Mouse (Mus musculus): ENCODE measurements around the gene Zdhhc9.

Zdhhc9 gene

DNA sequence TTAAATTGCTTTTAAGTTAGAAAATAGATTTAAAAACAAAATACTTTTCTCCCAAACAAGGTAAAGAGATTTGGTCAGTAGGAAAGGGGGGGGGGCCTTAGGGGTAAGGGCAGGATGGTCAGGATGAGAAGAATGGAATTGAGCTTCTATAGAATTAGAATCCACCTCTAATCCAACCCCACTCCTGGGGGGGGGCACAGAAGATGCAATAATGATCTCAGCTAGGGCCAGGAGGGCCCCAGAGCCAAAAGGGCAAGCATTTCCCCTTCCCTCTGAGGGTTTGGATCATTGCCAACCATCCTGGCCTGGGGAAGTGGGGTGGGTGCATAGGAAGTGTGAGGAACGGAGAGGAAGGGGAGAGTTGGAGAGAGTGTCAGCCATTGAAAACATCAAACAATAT is 38.3 kb downstream of the Zdhhc9 start:
- DNase-seq = no peak

DNA sequence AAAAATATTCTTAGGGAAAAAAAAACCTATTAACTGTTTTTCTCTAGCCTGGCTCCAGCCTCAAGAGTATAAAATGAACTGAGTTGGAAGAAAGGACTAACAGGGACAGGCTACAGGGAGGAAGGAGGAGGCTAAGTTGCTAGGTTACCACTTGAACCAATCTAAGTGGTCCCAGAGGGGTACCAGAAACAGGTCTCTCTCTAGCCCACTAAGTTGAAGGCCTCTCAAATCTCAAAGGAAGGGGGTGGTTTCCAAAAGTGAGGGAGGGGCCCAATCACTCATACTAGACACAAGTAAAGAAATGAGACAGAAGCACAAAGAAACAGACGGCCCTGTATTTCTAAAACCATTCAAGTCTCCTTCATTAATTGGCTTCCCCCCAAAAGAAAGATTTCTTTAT is 38.8 kb downstream of the Zdhhc9 start:
- no peak for DNase-seq

DNA sequence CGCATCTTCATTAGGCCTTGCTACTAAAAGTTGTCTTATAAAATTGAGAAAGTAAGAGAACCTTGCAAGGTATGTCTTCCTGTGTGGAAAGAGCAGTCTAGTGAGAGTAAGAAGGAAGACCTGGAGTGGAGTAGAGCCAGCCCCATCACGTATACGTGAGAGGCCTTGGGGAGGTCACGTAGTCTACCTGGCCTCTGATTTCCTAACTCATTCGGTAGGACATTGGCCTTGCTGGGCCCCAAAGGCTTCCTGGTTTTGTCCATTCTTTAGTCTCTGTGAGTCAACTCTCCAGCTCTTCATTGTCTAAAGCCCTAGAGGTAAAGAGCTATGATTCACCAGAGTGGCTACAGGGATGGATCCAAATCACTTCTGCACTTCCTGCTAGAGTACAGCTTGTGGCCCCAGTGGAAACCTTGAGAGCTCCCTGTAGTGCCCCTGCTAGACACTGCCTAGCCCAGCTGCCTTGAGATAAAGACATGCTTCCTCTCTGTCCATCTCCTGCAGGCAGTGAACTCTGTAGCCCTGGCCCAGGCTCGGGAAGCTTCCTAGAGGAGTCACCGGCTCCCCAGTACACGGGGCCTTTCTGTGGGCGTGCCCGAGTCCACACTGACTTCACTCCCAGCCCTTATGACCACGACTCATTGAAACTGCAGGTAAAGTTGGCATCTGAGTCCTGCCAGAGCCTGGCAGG is 50.3 kb downstream of the Zdhhc9 start:
- no peak for DNase-seq

DNA sequence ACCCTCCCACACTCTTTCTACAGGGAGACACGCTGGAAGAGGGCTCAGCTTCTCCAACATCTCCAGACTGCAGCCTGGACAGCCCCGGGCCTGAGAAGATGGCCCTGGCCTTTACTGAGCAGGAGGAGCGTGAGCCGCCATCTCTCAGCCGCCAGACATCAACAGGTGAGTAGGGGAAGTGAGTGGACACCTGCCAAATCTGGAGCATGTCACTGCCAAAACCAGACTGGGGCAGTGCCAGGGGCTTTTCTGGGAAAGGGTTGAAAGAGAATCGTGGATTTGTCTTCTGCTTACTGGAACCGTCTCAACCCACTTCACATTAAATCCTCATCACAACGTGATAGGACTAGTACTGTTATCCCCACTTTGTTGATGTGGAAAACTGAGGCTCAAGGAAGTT is 51.3 kb downstream of the Zdhhc9 start:
- DNase-seq = no peak

DNA sequence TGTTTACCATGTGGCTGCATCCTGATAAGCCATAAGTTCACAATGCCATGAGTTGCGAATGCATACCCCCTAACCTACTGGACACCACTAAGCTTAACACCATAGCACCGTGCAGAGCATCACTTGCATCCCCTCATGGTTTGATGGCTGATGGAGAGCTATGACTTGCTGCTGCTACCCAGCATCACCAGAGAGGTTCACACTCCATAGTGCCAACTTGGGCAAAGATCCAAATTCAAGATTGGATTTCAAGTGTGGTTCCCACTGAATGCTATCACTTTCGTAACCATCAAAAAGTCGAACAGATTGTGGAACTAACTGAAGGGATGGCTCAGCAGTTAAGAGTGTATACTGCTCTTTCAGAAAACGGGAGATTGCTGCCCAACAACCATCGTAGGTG is 53.2 kb downstream of the Zdhhc9 start:
- no peak for DNase-seq

DNA sequence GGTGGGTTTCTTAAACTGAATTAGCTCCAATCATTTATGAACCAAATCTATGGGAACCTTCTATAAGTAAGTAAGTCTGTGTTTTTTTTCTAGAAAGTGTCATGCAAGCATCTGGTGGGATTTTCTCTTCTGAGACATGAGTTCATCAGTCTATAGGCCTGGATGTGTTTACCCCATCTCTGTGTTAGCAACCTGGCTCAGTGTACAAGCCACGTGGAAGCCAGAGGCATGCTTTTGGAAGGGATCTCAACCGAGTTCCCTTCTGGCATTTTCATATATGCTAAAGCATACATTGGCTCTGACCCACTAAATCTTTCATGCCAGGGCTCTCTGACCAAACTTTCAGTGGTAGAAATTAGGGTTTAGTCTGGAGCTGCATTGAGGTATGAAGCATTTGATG is 54.7 kb downstream of the Zdhhc9 start:
- no peak for DNase-seq

DNA sequence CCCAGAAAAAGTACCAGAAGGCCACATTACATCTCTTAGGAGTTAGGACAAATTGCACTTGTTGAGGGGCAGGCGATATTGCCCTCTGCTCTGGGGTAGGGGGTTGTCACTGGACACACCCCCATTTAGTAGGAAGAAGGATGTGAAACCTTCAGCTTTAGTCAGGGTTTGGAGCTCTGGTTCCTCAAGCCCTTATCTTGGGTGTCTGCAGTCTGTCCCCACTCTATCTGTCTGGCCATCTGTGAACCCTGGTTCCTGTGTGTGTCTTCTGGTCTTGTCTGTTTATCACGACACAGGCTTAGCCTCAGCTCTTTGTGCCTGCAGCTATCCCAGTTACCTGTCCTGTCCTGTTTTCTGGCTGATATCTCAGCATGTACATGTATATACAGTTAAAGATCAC is 55.3 kb downstream of the Zdhhc9 start:
- no peak for DNase-seq

DNA sequence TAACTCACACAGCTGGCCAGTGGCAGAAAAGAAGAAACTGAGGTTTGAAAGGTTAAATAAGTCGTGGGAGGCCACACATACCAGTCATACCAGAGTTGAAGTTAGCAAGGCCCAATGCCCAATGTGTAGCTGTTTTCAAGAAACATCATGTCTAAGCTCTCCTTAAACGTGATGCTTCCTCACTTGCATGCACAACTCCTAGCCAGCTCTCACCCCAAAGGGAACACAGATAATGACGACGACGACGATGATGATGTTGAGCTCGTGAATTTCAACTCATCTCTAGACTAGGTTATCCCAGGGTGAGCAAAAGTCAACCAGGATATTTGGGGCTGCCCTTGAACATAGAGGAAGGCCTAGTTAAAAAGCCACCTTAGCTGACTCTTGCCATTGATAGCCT is 56.6 kb downstream of the Zdhhc9 start:
- DNase-seq = no peak

DNA sequence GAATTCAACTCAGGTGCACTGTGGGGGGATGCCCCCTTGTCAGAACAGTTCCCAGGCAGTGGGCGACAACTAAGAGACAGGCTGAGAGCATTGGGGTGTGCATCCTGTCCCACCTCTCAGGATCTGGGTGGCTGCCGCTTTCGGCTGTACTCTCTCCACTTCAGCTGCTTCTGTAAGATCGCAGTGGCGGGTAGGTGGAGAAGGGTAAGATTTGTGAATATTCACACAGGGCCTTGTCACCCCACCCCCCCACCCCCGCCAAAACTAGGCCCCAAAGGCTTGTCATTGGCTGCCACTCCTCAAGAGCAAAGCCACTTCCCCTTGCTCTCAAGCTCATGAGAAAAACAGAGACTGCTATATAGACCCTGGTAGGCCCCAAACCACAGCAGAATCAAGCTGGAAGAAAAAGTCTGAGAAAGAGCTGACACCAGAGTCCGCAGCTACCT is 60.9 kb downstream of the Zdhhc9 start:
- no peak for DNase-seq

DNA sequence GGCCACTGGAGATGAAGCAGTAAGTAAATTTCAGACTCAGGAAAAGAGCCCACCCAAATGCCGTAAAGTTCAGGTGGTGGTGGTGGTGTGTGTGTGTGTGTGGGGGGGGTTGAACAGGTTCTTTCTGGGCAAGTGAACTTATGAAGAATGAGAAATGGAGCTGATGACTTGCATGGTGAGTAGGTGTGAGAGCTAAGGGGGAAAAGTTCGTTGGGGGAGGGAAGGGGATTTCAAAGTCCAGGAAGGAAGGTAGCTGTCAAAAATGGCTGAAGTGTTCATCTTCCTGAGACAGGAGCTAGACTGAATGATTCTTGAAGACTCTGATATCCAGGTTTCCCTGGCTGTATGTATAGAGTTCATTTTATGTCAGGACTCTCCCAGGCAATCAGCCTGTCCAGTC is 61.5 kb downstream of the Zdhhc9 start:
- no peak for DNase-seq

DNA sequence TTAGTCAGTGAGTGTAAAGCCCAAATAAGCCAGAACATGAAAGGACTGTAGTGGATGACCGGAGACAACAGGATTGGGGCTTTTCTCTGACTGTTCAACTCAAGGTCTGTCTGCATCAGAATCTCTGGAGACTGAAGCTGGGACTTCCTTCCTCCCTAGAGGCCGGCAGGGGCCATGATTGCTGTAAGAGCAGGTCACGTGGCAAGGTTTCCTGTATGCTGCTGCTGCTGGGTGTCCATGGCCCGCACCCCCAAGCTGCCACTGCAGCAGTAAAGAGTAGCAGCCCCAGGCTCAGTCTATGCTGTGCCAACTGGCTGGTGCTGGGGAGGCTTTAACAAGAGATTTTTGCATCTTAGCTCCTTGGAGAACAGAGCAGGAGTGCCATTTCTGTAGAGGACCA is 62.4 kb downstream of the Zdhhc9 start, which contains the start of gene Sash3:
Gene Sash3 (plus strand): TSS at position 175 of the 400 bp plus-strand sequence.
- no peak for DNase-seq

DNA sequence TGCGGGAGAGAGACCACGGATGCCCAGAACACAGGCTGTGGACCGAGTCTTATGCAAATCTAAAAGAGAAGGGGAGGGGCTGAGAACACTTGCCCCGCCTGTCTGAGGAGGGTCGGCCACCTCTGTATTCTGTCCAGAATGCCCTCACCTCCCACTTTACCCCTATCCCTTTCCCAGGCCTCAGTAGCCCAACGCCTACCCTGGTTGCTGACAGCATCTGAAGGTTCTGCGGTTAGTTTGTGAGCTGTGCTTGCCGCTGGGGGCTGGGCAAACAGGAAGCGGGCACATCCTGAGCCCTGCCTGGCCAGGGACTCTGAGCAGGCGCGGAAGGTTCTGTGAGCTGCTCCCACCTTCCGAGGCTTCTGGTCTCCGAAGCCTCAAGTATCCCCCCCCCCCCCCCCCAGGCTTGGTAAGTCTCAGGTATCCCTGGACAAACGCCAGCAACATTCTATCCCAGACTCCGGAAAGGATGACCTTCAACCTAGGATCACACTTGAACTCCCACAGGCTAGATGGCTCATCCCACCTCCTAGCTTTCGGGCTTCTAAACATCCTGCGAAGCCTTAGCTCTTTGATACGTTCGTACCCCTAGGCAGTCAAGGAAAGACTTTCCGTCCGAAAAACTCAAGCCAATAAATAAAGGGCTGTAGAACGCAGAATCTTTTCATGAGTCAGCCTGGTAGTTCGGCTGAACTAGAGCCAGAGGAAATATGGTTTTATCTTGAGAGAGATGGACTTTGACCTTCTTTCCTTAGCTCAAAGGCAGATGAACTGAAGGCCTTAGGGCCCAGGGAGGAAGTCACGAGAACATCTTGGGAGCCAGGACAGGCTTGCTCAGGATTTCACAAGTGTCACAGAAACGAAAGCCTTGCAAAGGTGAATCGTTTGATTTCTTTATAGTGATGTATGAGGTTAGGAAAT is 65.0 kb downstream of the Zdhhc9 start:
- DNase-seq = no peak

DNA sequence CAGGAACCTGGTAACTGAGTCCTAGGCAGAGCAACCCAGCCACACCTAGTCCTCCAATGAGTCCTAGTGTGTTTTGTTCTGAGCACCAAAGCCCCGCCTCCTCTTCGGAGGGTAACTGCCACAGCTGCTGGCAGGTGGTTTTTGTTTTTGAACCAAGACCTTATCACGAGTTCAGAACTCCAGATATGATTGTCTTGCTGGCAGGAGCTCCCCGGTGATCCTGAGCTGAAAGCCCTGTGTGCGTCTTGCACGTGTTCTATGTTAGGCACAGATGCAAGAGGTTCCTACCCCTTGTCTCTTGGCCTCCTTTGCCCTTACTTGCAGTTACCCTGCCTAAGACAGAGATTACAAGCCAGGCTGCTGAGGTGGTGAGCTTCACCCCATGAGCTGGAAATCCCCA is 67.2 kb downstream of the Zdhhc9 start:
- no peak for DNase-seq

DNA sequence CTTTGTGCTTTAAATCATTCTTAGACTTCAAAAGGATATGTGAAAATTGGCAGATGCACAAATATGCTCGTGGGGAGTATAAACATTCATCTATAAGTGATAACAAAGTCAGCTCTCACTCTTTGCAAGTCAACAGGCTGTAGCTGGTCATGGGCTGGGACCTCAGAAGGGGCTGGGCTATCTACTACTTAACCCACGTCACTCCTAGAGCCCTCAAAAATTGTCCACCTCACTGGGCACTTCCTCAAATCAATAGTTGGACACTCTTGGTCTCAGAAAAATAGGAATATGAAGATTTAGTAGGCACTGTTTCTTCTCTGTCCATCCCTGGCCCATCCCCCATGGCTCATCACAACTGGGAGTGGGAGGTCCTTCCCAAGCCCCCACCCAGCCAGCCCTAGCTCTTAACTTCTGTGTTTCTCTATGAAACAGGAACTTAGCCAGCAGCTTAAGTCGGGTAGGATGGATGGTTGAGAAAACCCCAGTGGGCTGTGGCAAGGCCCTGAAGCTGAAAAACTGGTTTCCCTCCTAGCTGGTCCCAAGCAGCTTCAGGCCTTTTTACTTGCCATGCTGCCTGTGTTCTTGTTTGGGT is 68.3 kb downstream of the Zdhhc9 start:
- DNase-seq = no peak

DNA sequence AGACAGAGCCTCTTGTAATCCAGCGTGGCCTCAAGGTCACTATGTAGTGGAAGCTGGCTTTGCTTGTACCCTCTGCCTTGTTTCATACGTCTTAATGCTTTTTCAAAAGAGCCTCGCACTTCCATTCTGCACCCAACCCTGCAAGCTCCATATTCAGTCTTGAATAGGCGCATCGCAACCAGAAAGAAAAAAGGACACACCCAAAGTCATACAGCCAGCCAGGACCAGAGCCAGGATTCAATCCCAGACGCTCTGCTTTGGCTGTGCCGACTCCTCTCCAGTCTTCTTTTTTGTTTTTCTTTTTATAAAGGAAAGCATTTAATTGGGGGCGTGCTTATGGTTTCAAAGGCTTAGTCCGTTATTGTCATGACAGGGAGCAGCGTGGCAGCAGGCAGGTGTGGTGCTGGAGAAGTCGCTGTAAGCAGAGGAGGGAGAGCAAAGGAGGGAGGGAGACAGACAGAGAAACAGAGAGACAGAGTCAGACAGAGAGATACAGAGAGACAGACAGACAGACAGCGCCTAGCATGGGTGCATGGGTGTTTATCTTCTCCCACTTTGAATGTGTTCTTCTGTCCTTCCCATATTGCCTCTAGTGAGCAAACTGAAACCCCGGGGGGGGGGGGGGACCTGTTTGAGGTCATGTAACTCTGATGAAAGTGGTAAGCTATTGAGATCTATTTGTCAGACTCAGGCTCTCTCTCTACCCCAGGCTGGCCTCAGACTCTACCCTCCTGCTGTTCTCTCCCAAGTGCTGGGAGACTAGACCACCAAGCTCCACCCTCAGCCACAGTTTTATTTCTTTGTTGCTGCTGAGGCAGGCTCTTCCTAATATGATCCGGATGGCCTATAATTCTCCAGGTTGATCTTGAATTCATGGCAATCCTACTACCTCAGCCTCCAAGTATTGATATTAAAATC is 69.1 kb downstream of the Zdhhc9 start:
- DNase-seq = no peak

DNA sequence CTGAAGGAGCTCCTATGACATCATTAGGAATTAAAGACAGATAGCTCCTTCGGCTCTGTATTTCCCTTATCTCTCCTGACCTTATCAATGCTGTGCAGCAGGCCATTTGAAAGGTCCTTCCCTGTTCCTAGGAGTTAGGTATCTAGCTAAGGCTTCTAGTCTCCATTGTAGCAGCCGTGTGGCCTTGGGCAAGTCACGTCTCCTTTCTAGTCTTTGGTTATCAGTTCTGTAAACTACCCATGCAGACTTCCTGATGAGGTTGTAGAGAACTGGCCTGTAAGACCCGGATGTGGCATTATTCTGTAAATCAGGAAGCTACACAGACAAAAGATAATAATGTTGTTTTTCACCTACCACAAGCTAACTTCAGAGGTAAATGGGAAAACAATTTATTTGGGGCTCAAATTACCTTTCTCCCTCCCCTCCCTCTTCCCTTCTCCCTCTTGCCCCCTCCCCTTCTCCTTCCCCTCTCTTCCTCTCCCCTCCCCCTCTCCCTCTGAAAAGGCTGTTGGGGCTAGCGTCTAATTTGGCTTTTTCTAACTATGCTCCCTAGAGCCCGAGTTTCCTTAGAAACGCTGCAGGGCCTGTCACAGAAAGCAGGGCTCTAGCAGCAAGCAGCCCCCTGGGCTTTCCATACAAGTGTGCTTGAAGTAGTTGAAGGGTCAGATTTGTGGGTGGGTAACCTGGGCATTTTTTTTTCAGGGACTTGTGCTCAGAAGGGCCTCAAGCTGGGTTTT is 70.0 kb downstream of the Zdhhc9 start:
- DNase-seq = no peak

DNA sequence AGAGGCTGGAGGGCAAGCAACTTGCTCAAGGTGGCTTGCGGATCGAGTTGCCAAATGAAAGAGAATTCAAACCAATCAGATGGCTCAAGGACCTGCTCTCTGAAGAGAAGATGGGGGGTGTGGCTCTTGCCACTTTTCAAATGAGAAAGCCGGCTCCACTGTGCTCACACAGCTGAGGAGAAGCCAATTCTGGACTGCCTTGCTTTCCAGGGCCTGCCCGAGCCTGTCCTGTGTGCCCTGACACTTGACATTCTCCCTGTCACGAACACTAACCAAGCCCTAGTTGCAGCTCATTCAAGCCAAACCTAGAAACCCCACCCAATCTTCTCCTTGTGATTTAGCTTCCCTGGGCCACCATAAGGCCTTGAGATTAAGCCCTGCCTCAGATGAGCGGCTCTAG is 70.7 kb downstream of the Zdhhc9 start:
- no peak for DNase-seq

DNA sequence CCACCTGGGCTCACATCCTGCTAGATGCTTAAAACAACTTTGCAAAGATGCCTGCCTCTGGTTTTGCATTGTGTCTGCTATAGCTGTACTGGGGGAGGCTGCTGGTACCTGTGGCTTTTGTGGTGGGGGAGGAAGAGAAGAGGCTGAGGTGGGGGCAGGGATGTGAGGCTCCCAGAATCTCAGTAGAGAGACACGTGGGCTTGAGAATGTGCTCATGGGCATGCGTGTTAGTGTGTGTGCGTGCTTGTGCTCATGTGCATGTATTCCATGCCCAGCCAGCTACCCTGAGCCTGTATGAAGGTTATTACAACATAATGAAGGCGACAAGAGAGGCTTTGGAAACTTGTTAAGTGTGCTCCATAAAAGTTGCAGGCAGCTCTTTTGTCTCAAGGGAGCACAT is 71.7 kb downstream of the Zdhhc9 start:
- DNase-seq = no peak

DNA sequence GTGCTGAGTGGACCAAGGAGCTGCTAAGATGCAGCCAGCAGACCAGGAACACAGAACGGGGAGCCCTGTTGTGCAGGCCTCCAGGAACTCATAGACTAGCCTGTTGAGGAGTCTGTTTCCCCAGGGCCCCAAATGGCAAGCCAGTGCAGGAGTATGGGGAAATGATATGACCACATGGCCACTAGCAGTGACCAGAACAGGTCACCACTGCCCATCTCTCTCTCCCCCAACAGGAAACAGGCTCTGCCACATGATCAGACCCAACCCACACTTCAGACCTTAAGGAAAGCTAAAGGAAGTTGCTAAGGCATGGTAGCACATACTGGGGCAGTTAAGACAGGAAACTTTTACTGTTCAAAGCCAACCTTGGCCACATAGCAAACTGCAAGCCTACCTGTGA is 79.5 kb downstream of the Zdhhc9 start:
- DNase-seq = no peak

DNA sequence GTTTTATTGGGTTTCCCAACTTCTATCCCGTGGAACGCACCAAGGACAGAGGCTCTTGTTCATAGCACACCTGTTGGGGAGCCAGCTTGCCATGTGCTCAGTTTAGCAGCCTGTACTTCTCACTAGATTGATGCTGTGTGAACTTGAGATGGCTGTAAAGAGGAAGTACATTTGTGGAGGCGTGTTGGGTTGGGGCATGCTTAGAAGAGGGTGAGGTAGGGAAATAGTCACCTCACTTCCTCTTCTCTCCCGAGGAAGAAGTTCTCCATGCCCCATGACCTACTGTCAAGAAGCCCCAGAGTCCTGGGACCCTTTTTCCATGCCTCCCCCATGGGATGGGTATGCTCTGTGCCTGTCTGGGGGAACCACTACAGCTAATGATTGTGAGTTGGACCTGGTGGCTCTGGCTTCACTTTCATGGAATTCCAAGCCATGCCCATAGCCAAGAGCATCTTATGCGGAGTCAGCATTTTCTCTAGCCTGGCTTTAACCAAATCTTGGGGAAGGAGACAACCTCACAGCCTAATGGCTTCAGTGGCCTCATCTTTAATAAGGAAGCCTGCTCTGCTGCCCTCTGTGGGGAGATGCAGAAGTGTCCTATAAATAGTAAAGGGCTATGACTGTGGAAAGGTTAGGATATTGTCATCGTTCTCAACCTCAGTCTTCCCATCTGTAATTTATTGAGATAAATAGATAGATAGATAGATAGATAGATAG is 81.0 kb downstream of the Zdhhc9 start:
- DNase-seq = no peak

DNA sequence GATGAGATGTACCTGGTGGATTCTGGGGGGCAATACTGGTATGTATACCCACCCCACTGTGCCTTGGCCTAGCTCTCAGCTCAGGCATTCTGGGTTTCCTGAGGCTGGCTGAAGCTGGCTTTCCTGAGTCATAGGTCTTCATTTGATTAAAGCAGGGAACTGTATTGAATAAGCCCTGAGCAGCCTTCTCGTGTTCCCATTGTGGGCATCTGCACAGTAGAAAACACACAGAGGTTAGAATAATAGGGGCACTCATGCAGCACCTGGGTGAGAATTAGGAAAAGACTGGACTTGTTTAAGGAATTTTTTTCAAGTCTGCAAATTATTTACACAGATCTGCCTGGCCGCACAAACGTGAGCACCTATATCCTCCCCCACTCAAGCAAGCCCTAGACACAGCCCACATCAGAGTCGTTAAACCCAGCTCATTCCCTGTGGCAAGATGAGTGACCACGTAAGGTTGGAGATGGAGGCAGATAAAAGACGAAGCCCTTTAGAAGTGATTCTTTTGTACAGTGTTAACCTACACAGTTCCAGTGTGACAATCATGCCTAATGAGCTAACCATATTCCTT is 81.7 kb downstream of the Zdhhc9 start:
- DNase-seq = no peak

Measured in cerebellum, adult 11 months (tissue).